Mouse (Mus musculus) gastrocnemius, adult 8-10 months (tissue): ENCODE results near the gene Iqce. TPM values are rescaled to one million over a fixed set of nuclear protein-coding genes. Genes with fewer than 3 reads are reported as not detected.
A peak's percentile ranks its signal among the peaks of the same experiment; 100 is the strongest.

Source experiments
- DNase-seq, 2 experiments: peaks; one replicate each; pipeline ENCODE4 v3.0.0; 2022; ENCODE audit warnings: low spot score in 2 of 2
- total RNA-seq, 4 experiments: library from RNA; stranded (reverse); gene quantifications; 2 replicates each; pipeline ENCODE4 v1.2.4; 2022

The Iqce gene
- total RNA-seq, 4 experiments from 2014 or later = 1.0 to 2.9 (median 1.4) TPM

- DNase-seq = peak; percentile 80 to 88
These were observed 62.3 kb downstream of the Iqce start for GRCm38 (mm10) chr5:140639871-140640270.

GRCm38 (mm10) chr5:140639312-140639711 is 62.9 kb downstream of the Iqce start:
- DNase-seq = no peak

DNA sequence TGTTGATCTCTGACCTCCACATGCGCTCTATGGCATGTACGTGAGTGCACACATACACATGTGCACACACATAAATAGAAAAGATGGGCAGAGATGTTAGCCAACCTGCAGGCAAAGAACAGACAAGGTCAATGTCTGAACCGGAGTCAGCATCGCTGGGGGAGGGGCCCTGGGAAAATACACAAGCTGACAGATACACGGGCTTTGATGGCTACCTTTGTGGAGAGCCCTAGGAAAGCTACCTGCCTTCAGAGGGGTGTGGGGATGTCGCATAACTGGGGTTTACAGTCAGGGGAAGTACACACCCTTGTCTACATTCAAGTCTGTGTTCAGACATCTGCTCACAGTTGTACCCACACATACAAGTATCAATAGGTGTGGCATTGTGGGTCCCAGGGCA is 63.7 kb downstream of the Iqce start:
- DNase-seq = no peak

- no peak for DNase-seq
These were observed 64.2 kb downstream of the Iqce start for GRCm38 (mm10) chr5:140637989-140638388.

DNA sequence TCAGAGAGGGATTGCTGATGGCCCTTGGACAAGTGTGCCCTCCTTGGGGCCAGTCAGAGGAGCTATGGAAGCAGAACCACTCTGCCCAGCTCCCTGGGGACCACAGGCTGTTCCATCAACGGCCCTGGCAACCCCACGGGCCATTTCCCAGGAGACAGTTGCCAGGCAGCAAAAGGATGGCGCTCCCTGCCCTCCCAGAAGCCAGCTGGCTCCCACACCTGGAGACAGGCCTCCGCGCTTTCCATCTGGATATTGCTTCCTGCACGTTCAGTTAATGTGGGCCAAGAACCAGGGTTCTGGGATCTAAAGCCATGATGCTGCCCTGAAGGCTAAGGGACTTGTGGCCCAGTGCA is 65.1 kb downstream of the Iqce start:
- no peak for DNase-seq

DNA sequence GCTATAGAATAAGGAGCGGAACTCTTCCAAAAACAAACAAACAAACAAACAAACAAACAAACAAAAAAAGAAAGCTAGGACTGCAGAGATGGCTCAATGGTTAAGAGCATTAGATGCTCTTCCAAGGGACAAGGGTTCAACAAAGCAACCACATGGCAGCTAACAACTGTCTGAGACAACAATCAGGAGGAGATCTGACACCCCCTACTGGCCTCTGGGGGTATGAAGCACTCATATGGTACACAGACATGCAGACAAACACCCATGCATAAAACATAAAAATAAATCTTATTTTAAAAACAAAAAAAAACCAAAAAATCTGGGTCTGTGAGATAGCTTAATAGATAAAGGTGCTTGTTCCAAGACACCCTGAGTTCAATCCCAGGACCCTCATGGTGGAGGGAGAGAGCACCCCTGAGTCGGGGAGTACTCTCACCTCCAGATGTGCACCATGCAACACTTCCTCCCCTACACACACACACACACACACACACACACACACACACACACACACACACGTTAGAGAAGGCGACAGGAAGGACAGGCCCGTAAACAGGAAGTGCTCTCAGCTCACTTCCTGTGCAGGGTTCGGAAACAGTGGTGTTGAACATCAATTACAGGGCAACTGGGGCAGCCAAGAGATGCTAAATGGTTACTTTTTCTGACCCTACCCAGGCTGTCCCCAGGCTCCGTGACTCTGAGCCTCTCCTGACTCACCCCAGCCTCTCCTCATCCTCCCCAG is 65.7 kb downstream of the Iqce start:
- DNase-seq = no peak

DNA sequence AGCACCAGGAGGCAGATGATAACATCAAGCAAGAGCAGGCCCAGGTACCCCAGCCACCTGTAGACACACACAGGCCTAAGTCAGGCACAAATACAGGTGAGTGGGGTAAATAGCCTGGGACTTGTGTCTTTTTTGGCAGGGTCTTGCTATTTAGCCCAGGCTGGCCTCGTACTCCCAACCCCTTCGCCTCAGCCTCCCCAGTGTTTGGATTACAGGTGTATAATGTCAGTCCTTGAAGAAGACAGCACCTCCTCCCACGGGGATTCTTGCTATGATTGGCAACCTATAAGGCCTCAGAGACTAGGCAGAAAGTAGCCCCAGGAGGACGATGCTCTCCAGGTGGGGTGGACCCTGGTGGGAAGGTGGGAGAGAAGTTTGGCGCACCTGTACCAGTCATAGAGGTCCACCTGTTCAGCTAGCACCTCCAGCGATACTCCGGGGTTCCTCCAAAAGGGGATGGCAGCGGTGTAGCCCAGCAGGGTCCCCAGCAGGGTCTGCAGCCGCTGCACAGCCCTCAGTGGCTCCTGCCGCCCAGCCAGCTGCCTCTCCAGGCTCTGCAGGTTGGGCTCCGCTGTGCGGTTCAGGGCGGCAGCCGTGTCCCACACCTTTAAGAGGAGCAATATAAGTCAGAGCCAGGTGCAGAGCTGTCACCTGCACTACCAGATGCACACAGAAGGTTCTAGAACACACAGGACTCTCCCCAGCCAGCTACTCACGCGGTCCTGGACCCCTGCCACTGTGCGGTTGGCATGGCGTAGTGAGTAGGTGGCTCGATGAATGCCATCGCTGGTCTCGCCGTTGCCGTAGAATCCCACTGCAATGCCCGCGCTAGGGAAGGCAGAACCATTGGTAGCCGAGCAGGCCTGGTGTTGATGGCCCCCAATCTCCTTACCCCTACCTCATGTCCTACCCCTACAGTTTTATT is 67.1 kb downstream of the Iqce start:
- no peak for DNase-seq

DNA sequence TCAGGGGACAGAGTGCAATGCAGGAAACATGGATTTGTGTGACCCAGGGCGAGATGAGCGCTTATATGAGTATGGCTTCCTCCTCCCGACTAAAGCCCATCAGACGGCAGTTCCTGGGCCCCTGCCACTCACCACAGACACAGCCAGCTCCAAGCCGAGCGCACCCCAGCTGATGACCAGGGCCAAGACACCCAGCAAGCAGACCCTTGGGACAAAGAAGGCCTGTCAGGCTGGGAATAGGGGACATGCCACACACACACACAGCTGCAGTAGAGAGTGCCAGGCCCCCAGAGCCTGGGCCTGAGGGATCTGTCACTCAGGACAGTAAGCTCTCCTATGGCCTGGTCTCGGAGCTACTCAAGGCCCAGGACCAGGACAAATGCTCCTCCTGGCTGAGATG is 68.7 kb downstream of the Iqce start:
- no peak for DNase-seq

- DNase-seq = no peak
These were observed 73.2 kb downstream of the Iqce start for GRCm38 (mm10) chr5:140628995-140629394.

- no peak for DNase-seq
These were observed 74.6 kb downstream of the Iqce start for GRCm38 (mm10) chr5:140627580-140627979.

- no peak for DNase-seq
These were observed 77.2 kb downstream of the Iqce start for GRCm38 (mm10) chr5:140624961-140625360.

DNA sequence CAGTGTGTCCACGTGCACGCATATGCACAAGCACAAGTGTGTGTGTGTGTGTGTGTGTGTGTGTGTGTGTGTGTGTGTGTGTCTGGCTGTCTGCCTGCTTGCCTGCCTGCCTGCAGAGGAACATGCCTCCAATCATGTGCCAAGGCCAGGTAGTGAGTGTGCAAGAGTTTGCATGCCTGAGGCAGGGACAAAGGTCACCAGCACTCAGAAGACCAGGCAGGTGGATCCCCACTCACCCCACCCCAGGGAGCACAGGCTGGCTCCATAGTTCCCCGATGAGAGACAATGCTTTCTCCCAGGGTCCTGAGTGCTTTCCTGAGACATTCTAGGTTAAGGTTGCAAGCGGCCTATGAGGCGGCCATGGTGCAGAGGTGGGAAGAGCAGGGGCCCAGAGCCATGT is 77.9 kb downstream of the Iqce start:
- no peak for DNase-seq

- no peak for DNase-seq
These were observed 78.4 kb downstream of the Iqce start for GRCm38 (mm10) chr5:140623791-140624190.

- no peak for DNase-seq
These were observed 79.1 kb downstream of the Iqce start for GRCm38 (mm10) chr5:140622978-140623670.

DNA sequence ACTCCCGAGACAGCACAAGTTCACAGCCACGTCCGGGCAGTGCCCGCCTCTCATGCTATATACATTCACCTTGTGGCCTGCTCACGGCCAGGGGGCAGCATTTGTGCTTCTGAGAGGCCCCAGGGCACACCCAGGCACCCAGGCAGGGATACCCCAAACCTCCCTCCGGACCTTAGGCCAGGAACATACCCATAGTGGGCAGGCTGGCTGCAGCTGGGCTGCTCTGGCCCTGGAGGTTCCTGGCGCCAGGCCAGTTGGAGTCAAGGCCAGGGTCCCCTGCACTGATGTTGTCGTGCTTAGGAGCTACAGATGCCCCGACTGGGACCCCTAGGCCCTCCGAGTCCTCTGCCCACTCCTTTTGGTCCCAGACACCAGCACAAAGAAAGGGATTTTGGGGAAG is 80.7 kb downstream of the Iqce start:
- DNase-seq = no peak

GRCm38 (mm10) chr5:140621092-140621491 is 81.1 kb downstream of the Iqce start:
- no peak for DNase-seq

- DNase-seq = no peak
These were observed 82.1 kb downstream of the Iqce start for GRCm38 (mm10) chr5:140619895-140620736.

DNA sequence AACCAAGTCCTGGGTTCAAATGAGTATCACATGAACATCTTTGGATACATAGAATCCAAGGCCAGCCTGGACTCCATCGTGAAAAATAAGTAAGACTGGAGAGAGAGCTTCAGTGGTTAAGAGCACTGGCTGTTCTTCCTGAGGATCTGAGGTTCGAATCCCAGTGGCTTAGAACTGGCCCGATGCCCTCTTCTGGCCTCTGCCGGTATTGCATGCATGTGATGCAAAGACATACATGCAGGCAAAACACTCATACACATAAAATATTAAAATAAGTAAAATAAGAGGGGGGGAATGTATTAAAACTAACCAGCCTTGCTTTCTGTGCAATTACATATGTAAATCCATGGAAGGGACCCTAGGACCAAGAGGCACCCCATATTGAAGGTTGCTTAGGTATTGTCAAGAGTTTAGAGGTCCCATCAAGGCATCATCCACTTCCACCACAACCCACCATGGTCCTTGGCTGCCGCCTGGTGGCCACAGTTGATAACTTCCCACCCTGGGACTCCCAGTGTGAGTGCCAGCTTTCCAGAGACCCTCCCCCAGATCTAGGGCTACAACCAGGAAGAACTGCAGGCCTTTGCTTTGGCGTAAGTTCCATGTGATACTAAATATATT is 82.9 kb downstream of the Iqce start:
- DNase-seq = peak in 1 of 2 experiments; percentile 56

GRCm38 (mm10) chr5:140617714-140618113 is 84.5 kb downstream of the Iqce start:
- DNase-seq = no peak

DNA sequence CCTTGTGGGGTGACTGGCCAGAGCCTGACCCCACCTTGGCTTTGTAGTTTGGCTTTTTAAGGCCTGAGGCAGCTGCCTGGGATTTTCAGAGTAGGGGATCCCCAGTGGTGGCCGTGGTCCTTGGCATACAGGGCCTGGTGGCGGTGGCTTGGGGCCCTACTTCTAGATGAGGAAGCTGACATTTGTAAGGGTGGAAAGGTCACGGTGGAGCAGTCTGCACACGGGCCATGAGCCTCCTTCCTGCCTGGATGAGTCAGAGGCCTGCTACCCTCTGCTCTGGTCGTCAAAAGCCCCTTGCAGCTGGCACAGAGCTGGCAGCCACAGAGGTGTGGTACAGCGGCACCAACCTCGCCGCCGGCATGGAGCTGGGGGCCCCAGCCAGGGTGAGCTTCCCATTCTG is 85.5 kb downstream of the Iqce start:
- no peak for DNase-seq

DNA sequence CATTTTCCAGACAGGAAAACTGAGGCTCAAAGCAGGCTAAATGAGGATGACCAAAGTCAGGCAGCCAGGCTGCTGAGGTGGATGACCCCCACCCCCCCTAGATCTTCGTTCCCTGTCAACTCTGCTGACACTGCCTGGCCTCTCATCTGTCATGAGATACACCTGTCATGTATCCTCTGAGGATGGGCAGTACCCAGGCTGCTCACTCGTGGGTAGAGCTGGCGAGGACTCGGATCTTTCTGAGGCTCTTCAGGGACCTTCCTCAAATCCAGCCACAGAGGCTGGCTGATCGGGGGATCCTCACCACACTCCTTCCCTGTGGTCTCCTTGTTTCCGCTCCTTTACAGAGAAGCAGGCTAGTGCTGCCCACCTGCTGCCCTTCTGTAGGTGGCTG is 86.1 kb downstream of the Iqce start:
- no peak for DNase-seq
